Mouse (Mus musculus) MEL (cell line): ENCODE results near the gene Evl. TPM values are rescaled to one million over a fixed set of nuclear protein-coding genes. Genes with fewer than 3 reads are reported as not detected.

Experiments
- DNase-seq: peaks from one replicate; pipeline ENCODE4 v3.0.0; 2011; ENCODE audit warnings: low read depth, low spot score
- H3K27ac ChIP-seq: 2 replicates; pipeline ENCODE4 v1.5.1; 2012; ENCODE audit warnings: low read depth, mild to moderate bottlenecking, control low read depth, low read length, moderate library complexity; ENCODE audit not compliant: control insufficient read depth
- H3K27me3 ChIP-seq, 2 experiments: fragments of 150-350 bp in 1 of 2; sonication (generic) in 1 of 2; 2 replicates each; pipeline ENCODE4 v1.6.1; 2012; ENCODE audit warnings: low read length in 2 of 2, mild to moderate bottlenecking in 2 of 2, improper control_type of control experiment in 1 of 2, moderate library complexity in 1 of 2; ENCODE audit not compliant: insufficient read depth in 2 of 2, control insufficient read depth in 1 of 2
- H3K36me3 ChIP-seq, 2 experiments: 2 replicates each; pipeline ENCODE4 v1.6.1; 2012 to 2014; ENCODE audit warnings: low read length in 2 of 2, improper control_type of control experiment in 1 of 2, inconsistent platforms in 1 of 2, mild to moderate bottlenecking in 1 of 2; ENCODE audit not compliant: insufficient read depth in 2 of 2, control insufficient read depth in 1 of 2
- H3K4me1 ChIP-seq, 2 experiments: fragments of 150-350 bp in 1 of 2; sonication (generic) in 1 of 2; 2 replicates each; pipeline ENCODE4 v1.6.1; 2012; ENCODE audit warnings: low read length in 2 of 2, improper control_type of control experiment in 1 of 2, mild to moderate bottlenecking in 1 of 2; ENCODE audit not compliant: insufficient read depth in 2 of 2, control insufficient read depth in 1 of 2
- H3K4me3 ChIP-seq, 2 experiments: fragments of 150-350 bp in 1 of 2; sonication (generic) in 1 of 2; 2 replicates each; pipeline ENCODE4 v1.5.1; 2012; ENCODE audit warnings: low read depth in 2 of 2, low read length in 2 of 2, mild to moderate bottlenecking in 2 of 2, moderate library complexity in 2 of 2, control low read depth in 1 of 2, improper control_type of control experiment in 1 of 2; ENCODE audit not compliant: control insufficient read depth in 1 of 2, insufficient read depth in 1 of 2
- H3K79me2 ChIP-seq: 2 replicates; pipeline ENCODE4 v1.6.1; 2012; ENCODE audit warnings: mild to moderate bottlenecking, low read length, moderate library complexity; ENCODE audit not compliant: control insufficient read depth, poor library complexity, insufficient read depth
- H3K9ac ChIP-seq: 2 replicates; pipeline ENCODE4 v1.6.1; 2012; ENCODE audit warnings: low read depth, mild to moderate bottlenecking, control low read depth, low read length, moderate library complexity; ENCODE audit not compliant: control insufficient read depth, poor library complexity, severe bottlenecking
- H3K9me3 ChIP-seq: fragments of 150-350 bp; sonication (generic); replicated peaks from 2 replicates; pipeline ENCODE4 v1.6.1; 2012; ENCODE audit warnings: mild to moderate bottlenecking, low read length, improper control_type of control experiment, moderate library complexity; ENCODE audit not compliant: insufficient read depth
- CHD2 ChIP-seq: IDR thresholded peaks from 2 replicates; pipeline ENCODE4 v1.6.1; 2011; ENCODE audit warnings: low read length, improper control_type of control experiment
- EP300 ChIP-seq, 2 experiments: IDR thresholded peaks; 2 replicates each; pipeline ENCODE4 v1.6.1; 2011; ENCODE audit warnings: improper control_type of control experiment in 2 of 2, low read length in 2 of 2, low read depth in 1 of 2, mild to moderate bottlenecking in 1 of 2
- ETS1 ChIP-seq: IDR thresholded peaks from 2 replicates; pipeline ENCODE4 v1.6.1; 2012; ENCODE audit warnings: low read depth, mild to moderate bottlenecking, inconsistent platforms, low read length, improper control_type of control experiment, moderate library complexity
- GABPA ChIP-seq: IDR thresholded peaks from 2 replicates; pipeline ENCODE4 v1.6.1; 2012; ENCODE audit warnings: low read depth, mild to moderate bottlenecking, inconsistent platforms, low read length, improper control_type of control experiment, moderate library complexity
- JUND ChIP-seq: IDR thresholded peaks from 2 replicates; pipeline ENCODE4 v1.6.1; 2011; ENCODE audit warnings: low read depth, mild to moderate bottlenecking, improper control_type of control experiment, low read length
- KAT2A ChIP-seq: conservative IDR thresholded peaks from 2 replicates; pipeline ENCODE4 v1.6.1; 2012; ENCODE audit warnings: low read depth, low read length, improper control_type of control experiment, inconsistent platforms
- MAZ ChIP-seq: IDR thresholded peaks from 2 replicates; pipeline ENCODE4 v1.6.1; 2012; ENCODE audit warnings: low read depth, mild to moderate bottlenecking, inconsistent platforms, low read length, improper control_type of control experiment
- MYB ChIP-seq: IDR thresholded peaks from 2 replicates; pipeline ENCODE4 v1.6.1; 2011; ENCODE audit warnings: mild to moderate bottlenecking, low read depth, low read length, improper control_type of control experiment
- NRF1 ChIP-seq: IDR thresholded peaks from 2 replicates; pipeline ENCODE4 v1.6.1; 2014; ENCODE audit warnings: low read depth, mild to moderate bottlenecking, inconsistent platforms, low read length, improper control_type of control experiment, moderate library complexity; ENCODE audit not compliant: poor library complexity, insufficient read depth, severe bottlenecking
- RAD21 ChIP-seq: IDR thresholded peaks from 2 replicates; pipeline ENCODE4 v1.6.1; 2011; ENCODE audit warnings: mild to moderate bottlenecking, low read depth, low read length, improper control_type of control experiment
- RCOR1 ChIP-seq: IDR thresholded peaks from 2 replicates; pipeline ENCODE4 v1.6.1; 2012; ENCODE audit warnings: low read depth, mild to moderate bottlenecking, inconsistent platforms, low read length, improper control_type of control experiment
- SIN3A ChIP-seq: IDR thresholded peaks from 2 replicates; pipeline ENCODE4 v1.6.1; 2012; ENCODE audit warnings: low read length, improper control_type of control experiment, inconsistent platforms
- SMC3 ChIP-seq: IDR thresholded peaks from 2 replicates; pipeline ENCODE4 v1.6.1; 2011; ENCODE audit warnings: low read depth, low read length, improper control_type of control experiment
- TBP ChIP-seq: IDR thresholded peaks from 2 replicates; pipeline ENCODE4 v1.8.0; 2011; ENCODE audit warnings: low read depth, low read length, improper control_type of control experiment
- USF1 ChIP-seq: IDR thresholded peaks from 2 replicates; pipeline ENCODE4 v1.6.1; 2014; ENCODE audit warnings: low read depth, mild to moderate bottlenecking, inconsistent platforms, low read length, improper control_type of control experiment, moderate library complexity
- USF2 ChIP-seq, 2 experiments: IDR thresholded peaks; 2 replicates each; pipeline ENCODE4 v1.6.1; 2011 to 2012; ENCODE audit warnings: improper control_type of control experiment in 2 of 2, low read length in 2 of 2, borderline replicate concordance in 1 of 2, inconsistent platforms in 1 of 2, low read depth in 1 of 2, mild to moderate bottlenecking in 1 of 2; ENCODE audit not compliant: insufficient read depth in 1 of 2
- ZKSCAN1 ChIP-seq: IDR thresholded peaks from 2 replicates; pipeline ENCODE4 v1.6.1; 2012; ENCODE audit warnings: low read depth, mild to moderate bottlenecking, inconsistent platforms, low read length, improper control_type of control experiment, moderate library complexity
- ZMIZ1 ChIP-seq: IDR thresholded peaks from 2 replicates; pipeline ENCODE4 v1.6.1; 2012; ENCODE audit warnings: low read depth, mild to moderate bottlenecking, inconsistent platforms, low read length, improper control_type of control experiment, moderate library complexity
- polyA plus RNA-seq, 2 experiments: library from polyadenylated mRNA; stranded (reverse) in 1 of 2; unstranded in 1 of 2; fragments of >175 nt in 1 of 2; fragments of >200 nt in 1 of 2; gene quantifications; 2 replicates each; pipeline versions ENCODE4 v1.2.1 to v1.2.4; 2012; ENCODE audit warnings: low replicate concordance in 2 of 2, low read depth in 1 of 2; ENCODE audit not compliant: insufficient read length in 2 of 2, insufficient read depth in 1 of 2, missing spikeins in 1 of 2
- total RNA-seq: library from RNA; depleted of rRNA; stranded (reverse); fragments of 300-350 nt; gene quantifications from 2 replicates; pipeline ENCODE4 v1.2.3, GENCODE M21; 2012

The Evl gene
- total and polyA plus RNA-seq, 3 experiments = not detected

GRCm38 (mm10) chr12:108583775-108584174 is 29.3 kb downstream of the Evl start:
- Histone ChIP-seq H3K4me1 (no peaks in the 10 kb centered on the region), H3K9me3 (no peaks in the 10 kb centered on the region), H3K27ac (no peak overlapping the region), H3K4me3 (no peak overlapping the region), H3K27me3 (no peaks in the 10 kb centered on the region), H3K79me2 (no peaks in the 10 kb centered on the region), H3K36me3 (no peaks in the 10 kb centered on the region), H3K9ac (no peak overlapping the region)
- DNase-seq = no peak
- TF ChIP-seq USF1 = no peak
- TF ChIP-seq MYB = no peak
- no peak for TF ChIP-seq ETS1
- TF ChIP-seq RCOR1 = no peak
- TF ChIP-seq GABPA = no peak
- no peak for TF ChIP-seq CHD2

- Histone ChIP-seq H3K4me3 (no peak overlapping the region), H3K4me1 (no peaks in the 10 kb centered on the region), H3K36me3 (no peaks in the 10 kb centered on the region), H3K9me3 (no peaks in the 10 kb centered on the region), H3K79me2 (no peaks in the 10 kb centered on the region), H3K27ac (no peak overlapping the region), H3K9ac (no peak overlapping the region), H3K27me3 (no peaks in the 10 kb centered on the region)
- no peak for TF ChIP-seq SIN3A
- no peak for TF ChIP-seq SMC3
- no peak for TF ChIP-seq ZKSCAN1
- no peak for TF ChIP-seq TBP
- TF ChIP-seq NRF1 = no peak
- TF ChIP-seq MAZ = no peak
- TF ChIP-seq ZMIZ1 = no peak
- TF ChIP-seq USF2 (IDR thresholded peaks at IDR 0.05; ENCODE audit: borderline replicate concordance in 1 of 2, insufficient read depth in 1 of 2, low read depth in 1 of 2, low read length in 2 of 2) = no peak
- TF ChIP-seq RAD21 = no peak
- no peak for TF ChIP-seq GABPA
- TF ChIP-seq KAT2A = no peak
- no peak for TF ChIP-seq EP300 (IDR thresholded peaks at IDR 0.05; ENCODE audit: low read depth in 1 of 2, low read length in 2 of 2)
- no peak for TF ChIP-seq JUND
- no peak for DNase-seq
Measured at GRCm38 (mm10) chr12:108590131-108590530, 35.6 kb downstream of the Evl start.
